Mouse (Mus musculus): ENCODE results near the gene Zfp106.

Gene Zfp106

GRCm38 (mm10) chr2:120544732-120545131 is 18.9 kb downstream of the Zfp106 start:
- DNase-seq (ENCODE audit: low spot score) = no peak

- no peak for DNase-seq (ENCODE audit: low spot score)
Observed at GRCm38 (mm10) chr2:120539778-120540208, 23.9 kb downstream of the Zfp106 start.

GRCm38 (mm10) chr2:120539333-120539732 is 24.3 kb downstream of the Zfp106 start:
- DNase-seq (ENCODE audit: low spot score) = no peak

GRCm38 (mm10) chr2:120531223-120531622 is 32.4 kb downstream of the Zfp106 start:
- no peak for DNase-seq (ENCODE audit: low spot score)

- no peak for DNase-seq (ENCODE audit: low spot score)
Observed at GRCm38 (mm10) chr2:120529531-120529930, 34.1 kb downstream of the Zfp106 start.

- DNase-seq (ENCODE audit: low spot score) = no peak
Observed at GRCm38 (mm10) chr2:120526771-120527170, 36.9 kb downstream of the Zfp106 start.

DNA sequence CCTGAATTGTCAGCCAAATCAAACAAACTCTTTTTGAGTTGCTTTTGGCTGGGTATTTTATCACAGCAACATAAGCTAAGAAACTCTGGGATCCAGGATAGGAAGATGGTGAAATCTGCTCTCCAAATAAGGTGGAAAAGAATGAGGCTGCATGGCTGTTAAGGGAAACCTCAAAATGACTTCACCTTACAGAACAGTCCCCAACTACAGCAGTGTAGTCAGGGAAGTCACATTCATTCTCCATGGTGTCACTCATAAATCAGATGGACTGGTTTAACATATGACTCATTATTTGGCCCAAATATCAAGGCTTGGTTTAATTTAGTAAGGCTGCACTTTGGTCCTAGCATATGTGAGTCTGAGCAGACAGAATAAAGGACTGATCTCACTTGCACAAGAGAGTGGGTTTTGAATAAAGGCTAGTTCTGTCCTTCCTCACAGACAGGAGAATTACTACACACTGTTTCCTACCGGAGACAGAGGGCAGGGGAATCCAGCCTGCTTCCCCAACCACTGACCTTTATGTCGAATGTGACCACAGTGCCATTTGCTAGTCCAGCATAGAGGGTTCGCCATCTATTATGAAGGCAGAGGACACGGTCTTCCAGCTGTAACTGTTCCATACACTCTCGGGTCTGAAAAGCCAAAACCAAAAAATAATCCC is 45.0 kb downstream of the Zfp106 start:
- DNase-seq (ENCODE audit: low spot score) = no peak

- no peak for DNase-seq (ENCODE audit: low spot score)
Observed at GRCm38 (mm10) chr2:120514181-120514580, 49.5 kb downstream of the Zfp106 start.

DNA sequence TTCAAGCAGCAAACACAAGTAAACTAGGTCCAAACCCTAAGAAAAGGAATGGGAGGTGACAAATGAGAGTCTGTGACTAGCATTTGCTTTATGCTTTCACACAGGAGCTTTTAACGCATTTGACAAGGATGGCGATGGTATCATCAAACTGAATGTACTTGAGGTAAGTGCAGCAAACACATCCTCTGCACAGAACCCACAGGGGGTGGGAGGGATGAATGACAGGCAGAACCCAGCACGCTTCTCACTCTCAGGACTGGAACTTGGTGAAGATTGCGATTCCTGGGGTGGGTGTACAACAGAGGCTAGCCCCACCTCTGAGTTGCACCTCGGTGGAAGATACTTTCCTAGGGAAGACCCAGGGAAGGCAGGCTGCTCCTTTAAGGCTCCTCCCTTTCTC is 59.7 kb downstream of the Zfp106 start:
- DNase-seq (ENCODE audit: low spot score) = no peak

DNA sequence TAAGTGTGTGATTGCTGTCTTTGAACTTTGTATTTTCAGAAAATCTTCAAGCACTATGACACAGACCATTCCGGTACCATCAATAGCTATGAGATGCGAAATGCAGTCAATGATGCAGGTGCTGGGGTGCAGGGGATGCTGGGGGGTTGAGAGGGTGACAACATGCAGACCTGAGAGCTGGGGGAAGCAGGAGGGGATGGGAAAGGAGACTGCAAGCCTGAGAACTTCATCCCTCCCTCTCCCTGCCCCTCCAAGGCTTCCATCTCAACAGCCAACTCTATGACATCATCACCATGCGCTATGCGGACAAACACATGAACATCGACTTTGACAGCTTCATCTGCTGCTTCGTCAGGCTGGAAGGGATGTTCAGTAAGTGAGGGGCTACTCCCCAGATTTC is 60.5 kb downstream of the Zfp106 start:
- DNase-seq (ENCODE audit: low spot score) = no peak

DNA sequence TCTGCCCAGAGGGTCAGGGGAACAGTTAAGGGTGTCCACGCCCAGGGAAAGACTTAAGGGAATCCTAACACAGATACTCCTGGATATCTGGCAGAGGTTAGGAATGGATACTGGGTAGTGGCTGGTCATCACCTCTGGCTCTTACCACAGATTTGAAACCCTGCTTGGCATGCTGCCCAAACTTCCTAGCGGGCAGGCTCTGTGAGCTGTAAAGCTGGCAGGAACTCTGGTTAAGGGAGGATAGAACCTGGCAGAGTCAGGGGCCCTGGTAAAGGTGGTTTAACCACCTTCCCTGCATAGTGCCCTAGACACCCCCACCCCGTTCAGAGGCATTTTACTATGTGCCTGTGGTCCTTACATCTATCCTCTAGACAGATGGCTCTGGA is 61.0 kb downstream of the Zfp106 start:
- no peak for DNase-seq (ENCODE audit: low spot score)

DNA sequence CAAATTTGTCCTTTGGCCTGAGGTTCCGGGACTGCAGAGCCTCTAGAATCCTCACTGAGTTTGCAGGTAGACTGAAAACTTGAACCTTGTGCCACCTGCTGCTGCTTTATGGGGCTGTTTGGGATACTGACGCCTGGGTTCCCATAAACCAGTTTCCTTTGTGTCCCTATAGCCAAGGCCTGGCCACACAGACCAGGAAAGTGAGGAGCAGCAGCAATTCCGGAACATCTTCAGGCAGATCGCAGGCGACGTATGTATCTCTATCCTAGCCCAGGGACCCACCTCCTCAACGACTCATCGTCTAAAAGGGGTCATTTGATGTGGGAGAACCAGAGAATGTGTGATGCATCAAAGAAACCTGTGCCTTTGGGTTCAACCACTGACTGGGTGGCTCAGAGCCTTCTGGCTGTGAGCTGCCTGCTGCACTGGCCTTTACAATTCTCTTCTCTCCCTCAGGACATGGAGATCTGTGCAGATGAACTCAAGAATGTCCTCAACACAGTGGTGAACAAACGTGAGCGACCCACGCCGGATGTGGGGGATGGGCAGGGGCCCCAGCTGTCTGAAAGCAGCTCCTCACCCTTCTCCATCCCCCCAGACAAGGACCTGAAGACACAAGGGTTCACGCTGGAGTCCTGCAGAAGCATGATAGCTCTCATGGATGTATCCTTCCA is 61.6 kb downstream of the Zfp106 start:
- peak; percentile 52 for DNase-seq (ENCODE audit: low spot score)

DNA sequence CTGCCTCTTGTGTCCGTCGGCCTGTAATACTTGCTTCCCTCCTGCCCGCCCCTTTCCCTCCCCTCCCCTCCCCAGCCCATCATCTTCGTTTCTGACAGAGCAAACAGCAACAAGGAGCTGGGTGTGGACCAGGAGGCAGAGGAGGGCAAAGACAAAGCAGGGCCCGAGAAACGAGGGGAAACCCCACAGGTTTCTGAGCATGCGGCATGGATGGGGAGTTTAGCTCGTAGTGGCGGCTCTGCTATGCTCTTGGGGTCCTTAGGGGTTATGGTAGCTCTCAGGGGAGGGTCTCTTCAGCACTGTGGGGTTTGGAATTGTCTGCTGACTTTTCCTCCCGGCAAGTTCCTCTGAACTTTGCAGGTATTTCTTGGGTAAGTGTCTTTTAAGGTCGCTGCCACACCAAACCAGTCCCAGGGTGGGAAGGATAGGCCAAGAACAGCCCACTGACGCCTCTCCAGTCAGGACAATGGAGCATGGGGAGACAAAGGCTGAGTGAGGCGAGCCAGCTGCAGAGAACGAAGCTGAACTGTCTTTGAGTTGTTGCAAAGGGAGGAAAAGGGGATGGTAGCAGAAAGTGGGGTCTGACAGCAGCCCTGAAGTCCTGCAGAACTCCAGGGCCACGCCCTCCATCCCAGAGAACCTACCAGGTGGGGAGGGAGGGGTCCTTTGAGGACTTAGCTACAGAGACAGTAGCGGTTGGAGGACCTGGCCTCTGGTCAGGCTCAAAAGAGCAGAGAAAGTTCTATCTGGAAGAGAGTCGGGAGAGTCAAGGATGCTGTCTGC is 62.3 kb downstream of the Zfp106 start:
- no peak for DNase-seq (ENCODE audit: low spot score)

DNA sequence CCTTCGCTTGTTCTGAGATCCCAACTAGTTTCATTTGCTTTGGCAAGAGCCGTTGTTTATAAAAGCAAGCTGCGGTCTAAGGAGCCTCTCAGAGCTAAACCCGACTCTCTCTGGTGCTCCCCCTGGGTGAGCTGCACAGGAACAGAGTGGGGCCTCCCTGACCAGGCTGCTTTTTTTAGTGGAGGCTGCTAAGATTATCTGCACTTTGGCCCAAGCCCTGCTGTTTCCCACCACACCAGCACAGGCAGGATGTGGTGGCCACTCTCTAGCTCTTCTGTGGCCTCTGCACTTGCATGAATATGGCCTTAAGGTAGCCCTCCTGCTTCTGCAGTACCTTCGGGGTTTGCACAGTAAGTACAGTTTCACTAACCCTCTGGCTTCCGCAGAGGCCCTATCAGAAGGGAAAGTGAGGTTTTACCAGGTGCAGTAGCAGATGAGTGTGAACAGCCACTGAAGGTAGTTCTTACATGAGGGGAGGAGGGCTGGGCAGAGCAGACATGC is 63.6 kb downstream of the Zfp106 start:
- peak; percentile 50 for DNase-seq (ENCODE audit: low spot score)

DNA sequence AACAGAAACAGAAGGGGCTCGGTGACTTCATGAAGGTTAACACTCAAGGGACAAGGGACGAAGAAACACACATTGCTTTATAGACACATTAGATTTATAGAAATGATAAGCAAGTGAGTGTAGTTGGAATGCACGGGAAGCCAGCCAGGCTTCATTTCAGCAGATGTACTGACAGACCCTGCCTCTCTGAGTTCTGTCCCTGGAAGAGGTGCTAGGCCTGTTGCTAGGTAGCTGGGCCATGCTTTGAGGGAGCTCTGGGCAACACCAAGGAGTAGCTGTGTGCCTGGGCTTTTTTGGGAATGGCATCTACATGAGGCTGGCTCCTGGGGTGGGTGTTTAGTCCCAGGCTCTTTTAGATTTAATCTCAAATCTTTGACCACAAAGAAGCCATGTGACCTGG is 67.1 kb downstream of the Zfp106 start:
- DNase-seq (ENCODE audit: low spot score) = no peak

DNA sequence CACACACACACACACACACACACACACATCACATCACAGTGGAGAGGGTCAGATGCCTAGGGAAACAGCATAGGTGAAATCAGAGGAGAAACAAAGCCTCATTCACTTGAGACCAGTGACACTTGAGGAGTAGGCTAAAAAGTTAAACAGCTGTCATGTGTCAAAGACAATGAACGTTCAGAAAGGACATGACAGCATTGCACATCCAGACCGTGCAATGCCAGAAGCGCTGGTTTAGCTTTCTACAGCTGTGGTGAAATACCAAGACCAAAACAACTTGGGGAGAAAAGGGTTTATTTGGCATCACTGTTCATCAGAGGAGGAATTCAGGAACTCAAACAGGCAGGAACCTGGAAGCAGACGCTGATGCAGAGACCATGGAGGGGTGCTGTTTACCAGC is 70.4 kb downstream of the Zfp106 start:
- no peak for DNase-seq (ENCODE audit: low spot score)

GRCm38 (mm10) chr2:120484241-120484640 is 79.4 kb downstream of the Zfp106 start:
- no peak for DNase-seq (ENCODE audit: low spot score)

- DNase-seq (ENCODE audit: low spot score) = no peak
Observed at GRCm38 (mm10) chr2:120482506-120483389, 80.9 kb downstream of the Zfp106 start.

- DNase-seq (ENCODE audit: low spot score) = no peak
Observed at GRCm38 (mm10) chr2:120481921-120482320, 81.7 kb downstream of the Zfp106 start.

- DNase-seq (ENCODE audit: low spot score) = peak; percentile 61
Observed at GRCm38 (mm10) chr2:120478600-120478999, 85.0 kb downstream of the Zfp106 start.

GRCm38 (mm10) chr2:120476277-120477087 is 87.2 kb downstream of the Zfp106 start:
- DNase-seq (ENCODE audit: low spot score) = no peak
